Mouse (Mus musculus) G1E (cell line): ENCODE results near the gene Scarb1.

Experiments used
- CTCF ChIP-seq: IDR thresholded peaks from 2 replicates; pipeline ENCODE4 v1.5.1; 2012; ENCODE audit warnings: low read depth, low read length, inconsistent platforms, mixed read lengths
- GATA2 ChIP-seq: IDR thresholded peaks from 2 replicates; pipeline ENCODE4 v1.6.1; 2012; ENCODE audit warnings: low read depth, low read length, inconsistent platforms, borderline replicate concordance

- TF ChIP-seq CTCF = no peak
- no peak for TF ChIP-seq GATA2
Observed at GRCm38 (mm10) chr5:125232443-125232979, 108.4 kb downstream of the Scarb1 start.
